In genomic region chr15:5877749-5878148, GRCm38 (mm10) we compare ENCODE assay signal across 27 mouse cellular contexts.
DNase-seq lines count a peak whose midpoint lies in the region; ATAC-seq and TF ChIP-seq lines count a peak whose summit lies in the region.
"Had no signal": no experiment of that assay in that cellular context is flagged by ENCODE, and none has a peak within 500 bp of the region (broad histone marks: within the 10 kb centered on the region; RNA-seq: fewer than 3 reads in every experiment).

No protein-coding gene starts in this region.

- no peaks in the 10 kb centered on the region for H3K27me3 ChIP-seq in hindbrain, embryonic 16.5 days (replicated peaks; ENCODE audit: control insufficient read depth, insufficient read depth, low read length)
- H3K27me3 ChIP-seq: CH12.LX; embryonic facial prominence, embryonic 13.5 days; embryonic facial prominence, embryonic 15.5 days; forebrain, embryonic 13.5 days; forebrain, embryonic 15.5 days; Patski had no signal

- H3K4me1 ChIP-seq in lung, adult 2 months (ENCODE audit: control insufficient read depth, insufficient read depth, low read length), result no peaks in the 10 kb centered on the region
- no peaks in the 10 kb centered on the region for H3K4me1 ChIP-seq in hindbrain, embryonic 16.5 days (ENCODE audit: control insufficient read depth, insufficient read depth, low read depth, low read length)
- H3K4me1 ChIP-seq: embryonic facial prominence, embryonic 13.5 days; embryonic facial prominence, embryonic 15.5 days; forebrain, embryonic 13.5 days; forebrain, embryonic 15.5 days had no signal

- no peaks in the 10 kb centered on the region for H3K36me3 ChIP-seq in hindbrain, embryonic 16.5 days (ENCODE audit: control insufficient read depth, insufficient read depth, low read length)
- H3K36me3 ChIP-seq: embryonic facial prominence, embryonic 13.5 days; embryonic facial prominence, embryonic 15.5 days; forebrain, embryonic 15.5 days; G1E had no signal

- H3K9me3 ChIP-seq in hindbrain, embryonic 16.5 days (ENCODE audit: control insufficient read depth, low read length), result no peaks in the 10 kb centered on the region
- H3K9me3 ChIP-seq: embryonic facial prominence, embryonic 13.5 days; embryonic facial prominence, embryonic 15.5 days; forebrain, embryonic 13.5 days; forebrain, embryonic 15.5 days; G1E had no signal

- no peak overlapping the region for H3K4me3 ChIP-seq in lung, adult 2 months (replicated peaks; ENCODE audit: extremely low read depth, low read depth, low read length)
- no peak overlapping the region for H3K4me3 ChIP-seq in hindbrain, embryonic 16.5 days (ENCODE audit: low read length)
- H3K4me3 ChIP-seq: embryonic facial prominence, embryonic 13.5 days; embryonic facial prominence, embryonic 15.5 days; erythroblast, embryonic 14.5 days; forebrain, embryonic 13.5 days; forebrain, embryonic 15.5 days had no signal

- WGBS in lung, adult 2 months, result 70% methylated on average over 5 of the region's 5 CpGs
- WGBS in hindbrain, embryonic 16.5 days, result 93% methylated on average over 5 of the region's 5 CpGs

- H3K27ac ChIP-seq in hindbrain, embryonic 16.5 days (ENCODE audit: low read depth, low read length), result no peak overlapping the region
- H3K27ac ChIP-seq: embryonic facial prominence, embryonic 13.5 days; embryonic facial prominence, embryonic 15.5 days; forebrain, embryonic 13.5 days; forebrain, embryonic 15.5 days had no signal

- no peak for TF ChIP-seq POLR2A in lung, adult 2 months (IDR thresholded peaks at IDR 0.05; ENCODE audit: borderline replicate concordance, extremely low read depth, low read depth, low read length)

- DNase-seq in adrenal gland, postnatal 10 days, result peak; percentile 2
- DNase-seq in adrenal gland, adult 18-20 months (ENCODE audit: low spot score in 2 of 2), result no peak
- peak; percentile 16 for DNase-seq in lung, postnatal 36 days
- DNase-seq in lung, adult 2 months, result no peak
- peak; percentile 10 for DNase-seq in adipocyte (ENCODE audit: low spot score)
- peak; percentile 71 for DNase-seq in fibroblast of lung, adult 2 months (ENCODE audit: low read depth)
- DNase-seq in retina, postnatal 1 day, result no peak
- DNase-seq: adrenal gland, adult 8-10 months; adrenal gland, postnatal 25 days; B cell, adult 2 months; cerebellum, adult 11-12 months; cerebellum, adult 9-11 months; cerebellum, postnatal 14 days; cerebellum, postnatal 36 days; embryo, embryonic 11 days; forebrain, postnatal 0 days had no signal

- TF ChIP-seq CTCF in lung, adult 2 months (IDR thresholded peaks at IDR 0.05; ENCODE audit: insufficient read depth, low read length), result no peak

- H3K9ac ChIP-seq in hindbrain, embryonic 16.5 days (ENCODE audit: low read depth, low read length), result no peak overlapping the region
- H3K9ac ChIP-seq: embryonic facial prominence, embryonic 13.5 days; embryonic facial prominence, embryonic 15.5 days; forebrain, embryonic 13.5 days; forebrain, embryonic 15.5 days; forebrain, postnatal 0 days had no signal

- no peak for ATAC-seq in hindbrain, embryonic 16.5 days
- ATAC-seq: activated CD4-positive, CD25-positive, alpha-beta regulatory T cell, adult 4 months; CD4-positive, CD25-positive, alpha-beta regulatory T cell, adult 4 months; forebrain, embryonic 13.5 days; forebrain, embryonic 15.5 days; forebrain, postnatal 0 days; Patski had no signal

- no peak overlapping the region for H3K4me2 ChIP-seq in hindbrain, embryonic 16.5 days (ENCODE audit: low read length)
- H3K4me2 ChIP-seq: embryonic facial prominence, embryonic 13.5 days; embryonic facial prominence, embryonic 15.5 days; forebrain, embryonic 13.5 days; forebrain, embryonic 15.5 days had no signal

Comparison
In these comparisons a context has a peak if more than half of its experiments do, and no peak if none do; other contexts are left out.
1. DNase-seq: peak in adrenal gland, postnatal 10 days (single experiment), lung, postnatal 36 days (single experiment), adipocyte (single experiment) and fibroblast of lung, adult 2 months (single experiment); none in adrenal gland, adult 18-20 months (0 of 2), lung, adult 2 months (single experiment) and retina, postnatal 1 day (single experiment).